Mouse (Mus musculus) adrenal gland, postnatal 14 days (tissue): ENCODE measurements at regions not wholly inside any gene's neighbourhood (a gene's known extent, or its start where the extent isn't known, plus 50 kb on each side); places are given as distances from the start of the nearest gene placed in this dataset.
A peak's percentile ranks its signal among the peaks of the same experiment; 100 is the strongest.

ENCODE experiments used
- DNase-seq: peaks from one replicate; pipeline ENCODE4 v3.0.0; 2021; ENCODE audit warnings: mixed read lengths

GRCm38 (mm10) chr1:183754500-183754899, 258.6 kb upstream of the Dusp10 start:
- no peak for DNase-seq

DNA sequence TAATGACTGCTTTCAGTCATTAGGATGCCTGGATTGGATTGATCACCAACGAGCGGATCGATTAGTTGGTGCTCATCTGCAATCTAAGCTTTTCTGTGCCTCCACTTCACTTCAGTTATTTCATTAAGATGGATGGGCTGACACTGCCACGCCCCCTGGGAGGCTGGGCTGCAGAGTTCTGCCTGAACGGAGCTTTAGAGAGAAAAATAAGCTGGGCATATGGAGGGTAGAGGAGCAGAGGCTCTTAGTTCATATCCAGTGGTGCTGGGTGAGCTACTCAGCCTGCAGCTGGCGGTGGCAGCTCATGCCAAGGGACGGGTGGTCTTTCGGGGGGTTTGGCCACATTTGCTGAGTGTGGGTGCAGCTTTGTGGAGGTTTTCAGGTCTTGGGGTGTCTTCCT, 256.4 kb upstream of the Dusp10 start:
- DNase-seq: no peak

- DNase-seq: no peak
Observed at GRCm38 (mm10) chr1:183763864-183764726, 249.0 kb upstream of the Dusp10 start.

- no peak for DNase-seq
Observed at GRCm38 (mm10) chr1:183772844-183773243, 240.3 kb upstream of the Dusp10 start.

DNA sequence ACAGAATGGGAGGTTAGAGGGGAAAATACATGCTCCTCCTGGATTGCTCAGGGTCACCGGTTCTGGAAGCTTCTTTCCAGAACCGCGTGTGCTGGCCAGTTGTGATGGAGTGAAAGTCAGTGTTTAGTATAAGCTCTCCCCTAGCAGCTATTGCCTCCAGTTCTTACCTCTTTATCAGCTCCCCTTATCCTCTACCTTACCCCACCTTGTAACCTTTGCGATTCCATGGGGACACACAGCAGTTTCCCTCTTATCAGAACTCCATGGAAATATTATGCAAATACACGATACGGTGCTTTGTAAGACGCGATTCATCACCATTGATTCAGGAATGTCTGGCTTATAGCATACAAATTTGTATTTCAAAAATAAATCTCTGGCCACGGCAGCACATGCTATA, 232.9 kb upstream of the Dusp10 start:
- DNase-seq: no peak

GRCm38 (mm10) chr1:183780779-183781178, 232.3 kb upstream of the Dusp10 start:
- peak; percentile 35 for DNase-seq

GRCm38 (mm10) chr1:183783440-183784130, 229.5 kb upstream of the Dusp10 start:
- DNase-seq: no peak

DNA sequence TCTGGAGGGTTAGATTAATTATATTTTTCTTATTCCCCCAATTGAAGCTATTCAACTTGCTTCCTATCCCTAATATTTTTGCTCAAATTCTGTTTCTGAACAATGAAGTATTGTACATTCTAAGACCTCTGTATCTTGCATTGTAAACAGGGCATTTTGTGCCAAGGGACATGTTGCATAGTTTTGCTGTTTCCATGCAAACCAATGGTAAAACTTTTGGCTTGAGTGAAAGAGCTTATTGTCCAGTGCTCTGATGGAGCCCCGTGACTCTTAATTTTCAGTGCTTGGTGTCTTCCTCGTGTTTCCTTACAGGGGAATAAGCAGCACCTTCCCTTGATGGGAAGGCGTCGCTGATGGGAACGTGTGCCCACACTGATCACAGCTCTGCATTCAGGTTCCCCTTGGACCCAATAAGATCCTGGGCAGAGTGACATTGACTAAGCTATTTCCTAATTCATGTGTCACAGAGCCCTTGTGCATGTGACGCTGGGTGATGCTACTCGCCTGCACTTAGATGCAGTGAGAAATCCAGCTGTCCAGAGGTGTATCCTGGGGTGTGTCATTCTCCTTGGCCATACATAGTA, 220.8 kb upstream of the Dusp10 start:
- DNase-seq: no peak

DNA sequence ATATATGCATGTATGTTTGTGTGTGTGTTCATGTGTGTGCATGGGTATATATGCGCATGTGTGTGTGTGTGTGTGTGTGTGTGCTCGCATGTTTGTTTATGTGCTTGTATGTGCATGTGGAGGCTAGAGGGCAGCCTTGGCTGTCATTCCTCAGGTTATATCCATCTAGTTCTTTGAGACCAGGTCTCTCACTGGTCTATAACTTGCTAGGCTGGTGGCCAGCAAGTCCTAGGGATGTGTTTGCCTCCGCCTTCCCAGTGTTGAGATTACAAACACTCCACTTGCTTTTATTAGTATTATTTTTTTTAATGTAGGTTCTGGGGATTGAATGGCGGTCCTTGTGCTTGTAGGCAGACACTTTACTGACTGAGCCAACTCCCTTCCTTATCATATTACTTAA, 219.8 kb upstream of the Dusp10 start:
- DNase-seq: no peak

GRCm38 (mm10) chr1:183793913-183794445, 219.1 kb upstream of the Dusp10 start:
- no peak for DNase-seq

GRCm38 (mm10) chr1:183802351-183802750, 210.8 kb upstream of the Dusp10 start:
- no peak for DNase-seq

DNA sequence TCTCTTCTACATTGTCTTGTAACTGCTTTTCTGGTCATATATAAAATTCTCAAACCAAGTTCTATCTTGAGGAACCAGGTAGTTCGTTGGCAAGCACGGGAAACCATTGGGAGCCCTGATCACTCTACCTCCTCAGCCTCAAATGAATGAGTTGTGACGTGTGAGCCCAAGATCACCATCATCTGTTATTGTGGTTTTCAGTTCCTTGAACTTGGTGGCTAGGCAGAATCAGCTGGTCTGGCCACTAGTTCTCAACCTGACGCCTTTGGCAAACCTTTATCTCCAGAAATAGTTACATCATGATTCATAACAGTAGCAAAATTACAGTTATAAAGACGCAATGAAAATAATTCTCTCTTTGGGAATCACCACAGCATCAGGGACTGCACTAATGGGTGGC, 209.7 kb upstream of the Dusp10 start:
- DNase-seq: no peak

DNA sequence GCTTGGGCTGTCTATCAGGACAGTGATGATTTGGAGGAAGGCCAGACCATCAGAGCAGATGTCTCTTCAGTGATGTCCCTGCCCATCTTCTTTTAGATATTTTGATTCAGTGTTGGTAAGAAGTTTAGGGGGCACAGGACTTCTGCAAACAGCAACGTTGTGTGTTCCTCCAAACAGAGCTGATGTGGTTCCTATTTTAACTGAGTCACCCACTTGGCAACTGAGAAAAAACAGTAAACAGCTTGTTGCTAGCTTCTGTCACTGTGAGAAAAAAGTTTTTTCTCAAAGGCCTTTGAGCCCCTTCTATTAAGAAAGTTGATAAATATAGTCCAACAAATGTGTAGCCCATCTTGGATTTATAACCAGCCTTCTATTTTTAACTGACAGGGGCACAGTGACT, 209.3 kb upstream of the Dusp10 start:
- DNase-seq: no peak

GRCm38 (mm10) chr1:183804295-183804694, 208.8 kb upstream of the Dusp10 start:
- no peak for DNase-seq

DNA sequence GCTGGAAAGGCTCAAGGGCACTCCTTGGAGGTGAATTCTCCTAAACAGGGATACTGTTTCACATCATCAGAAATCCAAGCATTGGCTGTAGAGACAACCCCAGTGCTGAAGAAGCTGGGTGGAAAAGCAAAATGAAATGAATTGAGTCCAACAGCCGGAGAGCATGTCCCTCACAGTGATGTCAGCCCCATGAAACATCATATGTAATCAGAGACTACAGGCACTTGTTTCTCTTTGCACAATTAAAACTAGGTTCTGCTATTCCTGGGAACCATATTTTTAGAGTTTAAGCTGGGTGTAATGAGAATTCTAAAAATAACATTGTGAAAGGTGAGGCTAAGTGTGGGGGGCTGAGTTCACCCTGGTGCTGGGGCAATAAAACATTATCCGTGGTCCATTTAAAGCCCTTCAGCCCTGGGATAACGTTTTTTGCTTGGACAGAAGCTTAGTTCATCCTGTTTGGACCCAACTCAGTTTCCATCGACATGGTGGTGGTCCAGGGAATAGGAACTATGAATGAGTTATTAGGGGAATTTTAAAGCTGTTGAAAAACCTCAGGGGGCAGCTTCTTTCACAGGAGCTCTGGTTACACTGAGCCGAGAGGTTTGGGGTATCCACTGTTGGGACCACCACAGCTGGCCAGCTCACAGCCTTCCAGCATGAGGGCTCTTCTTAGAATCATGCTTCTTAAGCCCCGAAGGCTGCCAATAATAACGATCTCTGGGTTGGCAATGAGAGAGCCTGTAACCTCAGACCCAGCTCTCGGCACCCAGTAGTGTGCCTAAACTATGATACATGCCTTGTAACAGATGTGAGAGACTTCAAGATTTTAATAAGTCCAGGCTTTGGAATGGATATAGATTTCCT, 206.0 kb upstream of the Dusp10 start:
- no peak for DNase-seq

DNA sequence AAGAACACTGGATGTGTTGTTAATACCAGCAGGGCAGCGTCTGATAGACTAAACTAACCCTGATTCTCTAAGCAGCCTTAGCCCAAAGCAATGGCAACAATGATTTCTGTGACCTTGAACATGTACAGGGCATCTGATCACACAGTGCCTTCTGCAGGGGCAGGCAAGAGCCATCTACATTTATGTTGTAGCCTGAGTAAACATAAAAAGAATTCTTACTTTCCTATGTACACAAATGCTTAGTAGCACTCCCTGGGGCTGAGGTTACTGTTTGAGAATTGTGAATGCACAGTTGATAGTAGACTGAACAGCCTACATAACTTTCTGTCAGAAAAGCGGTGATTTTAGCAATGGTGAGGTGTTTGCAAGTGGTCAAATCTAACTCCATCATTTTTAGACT, 204.9 kb upstream of the Dusp10 start:
- DNase-seq: no peak

GRCm38 (mm10) chr1:183820555-183820954, 192.5 kb upstream of the Dusp10 start:
- peak; percentile 17 for DNase-seq

GRCm38 (mm10) chr1:183826300-183826699, 186.8 kb upstream of the Dusp10 start:
- DNase-seq: no peak

DNA sequence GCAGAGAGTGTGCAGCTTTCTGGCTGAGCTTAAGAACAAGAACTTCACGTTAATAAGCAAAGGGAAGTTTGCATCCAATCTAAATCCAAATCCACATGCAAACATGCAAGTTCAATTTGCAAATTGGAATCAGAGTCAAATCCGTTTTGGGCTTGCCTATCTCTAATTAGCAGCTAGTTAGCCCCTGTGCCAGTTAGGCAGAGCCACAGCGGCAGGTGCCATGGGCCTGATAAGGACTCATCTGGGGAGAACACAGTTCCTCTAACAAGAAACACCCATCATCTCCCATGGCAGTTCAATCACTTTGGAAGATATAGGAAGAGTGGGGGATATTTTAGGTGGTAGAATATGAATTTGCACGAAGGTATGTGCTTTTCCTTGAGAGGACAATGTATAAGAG, 168.0 kb upstream of the Dusp10 start:
- no peak for DNase-seq

GRCm38 (mm10) chr1:183853956-183854613, 159.0 kb upstream of the Dusp10 start:
- peak; percentile 25 for DNase-seq

GRCm38 (mm10) chr1:183865111-183865510, 148.0 kb upstream of the Dusp10 start:
- DNase-seq: no peak

DNA sequence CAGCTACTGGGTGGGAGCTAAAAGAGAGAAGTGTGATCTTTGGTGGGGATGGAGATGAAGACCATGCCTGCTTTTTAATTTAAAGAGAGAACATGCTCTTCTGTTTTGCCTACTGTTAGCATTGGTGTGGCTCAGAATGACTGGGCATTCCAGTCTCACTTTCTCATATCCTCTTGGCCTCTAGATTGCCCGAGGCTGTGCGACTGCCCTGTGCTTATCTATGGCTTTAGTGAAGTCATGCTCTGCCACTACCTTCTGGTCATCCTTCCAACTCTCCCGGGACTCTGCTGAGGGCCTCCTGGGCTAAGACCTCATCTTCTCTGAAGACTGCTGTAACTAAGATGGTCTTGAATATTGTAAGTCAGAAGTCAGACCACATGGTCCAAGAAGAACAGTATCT, 147.5 kb upstream of the Dusp10 start:
- DNase-seq: no peak
